Mouse (Mus musculus) embryonic fibroblast, embryonic 13.5 days (primary cell): ENCODE measurements around the gene Ddx6.

Source experiments
- CTCF ChIP-seq: IDR thresholded peaks from 2 replicates; pipeline ENCODE4 v1.5.1; 2011; ENCODE audit warnings: mild to moderate bottlenecking, control low read depth, low read length, moderate library complexity, borderline replicate concordance; ENCODE audit not compliant: insufficient read depth
- POLR2A ChIP-seq: IDR thresholded peaks from 2 replicates; pipeline ENCODE4 v1.6.1; 2011; ENCODE audit warnings: low read depth, mild to moderate bottlenecking, control low read depth, low read length, moderate library complexity

- TF ChIP-seq CTCF (peak; percentile 88), POLR2A (no peak)
Observed at GRCm38 (mm10) chr9:44685346-44686330, 80.9 kb downstream of the Ddx6 start.
